Mouse (Mus musculus): Measurements from ENCODE around the gene Camta1.

Camta1 gene

GRCm38 (mm10) chr4:151861806-151862739 lies at the start of gene Camta1:
Gene Camta1, minus strand, starts transcription at chr4:151861876.
- peak; percentile 99 for DNase-seq

GRCm38 (mm10) chr4:151908809-151909208 lies 47.1 kb upstream of the Camta1 start:
- DNase-seq = no peak

- no peak for DNase-seq
Measured at GRCm38 (mm10) chr4:151907577-151908343, 46.1 kb upstream of the Camta1 start.

- no peak for DNase-seq
Measured at GRCm38 (mm10) chr4:151905621-151906020, 43.9 kb upstream of the Camta1 start.

GRCm38 (mm10) chr4:151904098-151904497 lies 42.4 kb upstream of the Camta1 start:
- peak; percentile 30 for DNase-seq

- no peak for DNase-seq
Measured at GRCm38 (mm10) chr4:151902689-151903241, 41.1 kb upstream of the Camta1 start.

- no peak for DNase-seq
Measured at GRCm38 (mm10) chr4:151902046-151902688, 40.5 kb upstream of the Camta1 start.

GRCm38 (mm10) chr4:151901422-151901821 lies 39.7 kb upstream of the Camta1 start:
- DNase-seq = no peak

- no peak for DNase-seq
Measured at GRCm38 (mm10) chr4:151900735-151901134, 39.1 kb upstream of the Camta1 start.

GRCm38 (mm10) chr4:151899707-151900384 lies 38.2 kb upstream of the Camta1 start:
- no peak for DNase-seq

GRCm38 (mm10) chr4:151898600-151899245 lies 37.0 kb upstream of the Camta1 start:
- no peak for DNase-seq

- no peak for DNase-seq
Measured at GRCm38 (mm10) chr4:151897069-151897617, 35.5 kb upstream of the Camta1 start.

- no peak for DNase-seq
Measured at GRCm38 (mm10) chr4:151895624-151896023, 33.9 kb upstream of the Camta1 start.

GRCm38 (mm10) chr4:151894926-151895325 lies 33.2 kb upstream of the Camta1 start:
- no peak for DNase-seq

GRCm38 (mm10) chr4:151893241-151893640 lies 31.6 kb upstream of the Camta1 start:
- no peak for DNase-seq

- no peak for DNase-seq
Measured at GRCm38 (mm10) chr4:151881590-151881989, 19.9 kb upstream of the Camta1 start.

- DNase-seq = no peak
Measured at GRCm38 (mm10) chr4:151880044-151880690, 18.5 kb upstream of the Camta1 start.

GRCm38 (mm10) chr4:151876400-151876799 lies 14.7 kb upstream of the Camta1 start:
- DNase-seq = no peak

- no peak for DNase-seq
Measured at GRCm38 (mm10) chr4:151863511-151863910, 1.8 kb upstream of the Camta1 start.

- DNase-seq = no peak
Measured at GRCm38 (mm10) chr4:151861471-151861805, 238 bp downstream of the Camta1 start.
